Mouse (Mus musculus) cerebellum, adult 2 months (tissue): Measurements from ENCODE around the gene Dnajb2. TPM values are rescaled to one million over a fixed set of nuclear protein-coding genes. Genes with fewer than 3 reads are reported as not detected.

Experiments used
- DNase-seq, 2 experiments: peaks; one replicate each; pipeline ENCODE4 v3.0.0; 2021
- H3K27ac ChIP-seq: fragments of 200-500 bp; 2 replicates; pipeline ENCODE4 v1.5.1; 2012; ENCODE audit warnings: low read length, control low read depth, inconsistent platforms; ENCODE audit not compliant: insufficient read depth
- H3K27me3 ChIP-seq: fragments of 200-500 bp; 2 replicates; pipeline ENCODE4 v1.6.1; 2012; ENCODE audit warnings: inconsistent platforms, mild to moderate bottlenecking, low read length, moderate library complexity; ENCODE audit not compliant: control insufficient read depth, insufficient read depth
- H3K4me1 ChIP-seq: fragments of 200-500 bp; 2 replicates; pipeline ENCODE4 v1.6.1; 2011; ENCODE audit warnings: low read length; ENCODE audit not compliant: control insufficient read depth, insufficient read depth
- H3K4me3 ChIP-seq: fragments of 200-500 bp; replicated peaks from 2 replicates; pipeline ENCODE3; 2011; ENCODE audit warnings: mild to moderate bottlenecking, low read depth, low read length, control low read depth; ENCODE audit not compliant: insufficient read depth
- CTCF ChIP-seq: fragments of 200-500 bp; IDR thresholded peaks from 2 replicates; pipeline ENCODE4 v1.5.1; 2011; ENCODE audit warnings: low read depth, mild to moderate bottlenecking, control low read depth, low read length, moderate library complexity, borderline replicate concordance; ENCODE audit not compliant: insufficient read depth
- POLR2A ChIP-seq: fragments of 200-500 bp; IDR thresholded peaks from 2 replicates; pipeline ENCODE4 v1.6.1; 2011; ENCODE audit warnings: low read length, control low read depth, borderline replicate concordance; ENCODE audit not compliant: insufficient read depth
- WGBS: fragments of 180-500 bp; shearing (Covaris S2); methylation state at CpG from one replicate; pipeline ENCODE4 v1.1.7; 2018; 5-methylcytosine and 5-hydroxymethylcytosine counted together
- polyA plus RNA-seq: library from polyadenylated mRNA; depleted of rRNA; stranded (reverse); fragments of >200 nt; gene quantifications from 2 replicates; pipeline ENCODE4 v1.2.3, GENCODE M21; 2012; rRNA removed

Dnajb2 gene
- polyA plus RNA-seq, 1 experiment: 153 TPM

GRCm38 (mm10) chr1:75293331-75293701, 57.1 kb downstream of the Dnajb2 start:
- no peaks in the 10 kb centered on the region; the same call in 1 of the 2 replicates for H3K4me1 ChIP-seq
- H3K27me3 ChIP-seq: no peaks in the 10 kb centered on the region
- H3K4me3 ChIP-seq: no peak overlapping the region
- no peak for DNase-seq
- H3K27ac ChIP-seq: no peak overlapping the region
- TF ChIP-seq CTCF (no peak), POLR2A (no peak)
- 92% methylated on average over 5 of the region's 5 CpGs for WGBS

- Histone ChIP-seq H3K4me3 (no peak overlapping the region), H3K27me3 (no peaks in the 10 kb centered on the region), H3K27ac (no peak overlapping the region), H3K4me1 (no peaks in the 10 kb centered on the region; the same call in 1 of the 2 replicates)
- 75% methylated on average over 5 of the region's 5 CpGs for WGBS
- no peak for TF ChIP-seq CTCF
- TF ChIP-seq POLR2A: no peak
- DNase-seq: no peak
Measured at GRCm38 (mm10) chr1:75294294-75294693, 58.1 kb downstream of the Dnajb2 start.

Other genes starting within 250 kb of the Dnajb2 start
- gene Nhej1, start 111.2 kb upstream of the Dnajb2 start, polyA plus RNA-seq: 1.8 and 2.8 TPM in 2 replicates
- not detected in 2 replicates for gene Slc23a3, start 102.5 kb upstream of the Dnajb2 start, polyA plus RNA-seq
- 39.0 and 41.4 TPM in 2 replicates for gene Cnppd1, start 93.7 kb upstream of the Dnajb2 start, polyA plus RNA-seq
- 261 and 276 TPM in 2 replicates for gene Retreg2, start 93.6 kb upstream of the Dnajb2 start, polyA plus RNA-seq
- 58.0 and 61.6 TPM in 2 replicates for gene Zfand2b, start 67.8 kb upstream of the Dnajb2 start, polyA plus RNA-seq
- 19.2 and 22.4 TPM in 2 replicates for gene Abcb6, start 56.0 kb upstream of the Dnajb2 start, polyA plus RNA-seq
- gene Ankzf1, start 44.3 kb upstream of the Dnajb2 start, polyA plus RNA-seq: 41.0 and 44.6 TPM in 2 replicates
- gene Atg9a, start 44.2 kb upstream of the Dnajb2 start, polyA plus RNA-seq: 120 and 128 TPM in 2 replicates
- gene Glb1l, start 25.6 kb upstream of the Dnajb2 start, polyA plus RNA-seq: 10.8 TPM in 2 replicates
- gene Stk16, start 25.6 kb upstream of the Dnajb2 start, polyA plus RNA-seq: 161 and 167 TPM in 2 replicates
- 385 and 391 TPM in 2 replicates for gene Tuba4a, start 16.5 kb upstream of the Dnajb2 start, polyA plus RNA-seq
- gene A630095N17Rik, start 4.3 kb upstream of the Dnajb2 start, polyA plus RNA-seq: not detected in 2 replicates
- gene Ptprn, start 28.1 kb downstream of the Dnajb2 start, polyA plus RNA-seq: 172 and 180 TPM in 2 replicates
- gene Resp18, start 42.0 kb downstream of the Dnajb2 start, polyA plus RNA-seq: 226 and 275 TPM in 2 replicates
- gene Dnpep, start 81.6 kb downstream of the Dnajb2 start, polyA plus RNA-seq: 87.0 and 87.1 TPM in 2 replicates
- 2.0 and 2.1 TPM in 2 replicates for gene Des, start 123.9 kb downstream of the Dnajb2 start, polyA plus RNA-seq
- 122 and 143 TPM in 2 replicates for gene Speg, start 138.9 kb downstream of the Dnajb2 start, polyA plus RNA-seq
- 155 and 187 TPM in 2 replicates for gene Gmppa, start 199.5 kb downstream of the Dnajb2 start, polyA plus RNA-seq
- gene Asic4, start 214.0 kb downstream of the Dnajb2 start, polyA plus RNA-seq: 2.1 and 2.8 TPM in 2 replicates
- 88.3 and 92.6 TPM in 2 replicates for gene Chpf, start 242.9 kb downstream of the Dnajb2 start, polyA plus RNA-seq
- 41.3 and 46.6 TPM in 2 replicates for gene Tmem198, start 243.1 kb downstream of the Dnajb2 start, polyA plus RNA-seq